ENCODE assay signal across 8 mouse cellular contexts in genomic region chr12:40248454-40249180, GRCm38 (mm10). TPM values are rescaled to one million over a fixed set of nuclear protein-coding genes. Genes with fewer than 3 reads are reported as not detected.
DNase-seq lines count a peak whose midpoint lies in the region; ATAC-seq lines count a peak whose summit lies in the region.

TSS of gene Ifrd1 (minus strand) at chr12:40248504.

- no peak within 1 kb of the TSS for H3K4me2 ChIP-seq in kidney, embryonic 14.5 days (replicated peaks; ENCODE audit: low read depth, low read length)
- no peak within 1 kb of the TSS for H3K4me2 ChIP-seq in lung, embryonic 15.5 days
- H3K4me2 ChIP-seq in stomach, embryonic 14.5 days (replicated peaks; ENCODE audit: low read depth, low read length) = no peak within 1 kb of the TSS

- 56% methylated on average over 5 of the region's 5 CpGs for WGBS in kidney, embryonic 14.5 days
- WGBS in lung, embryonic 15.5 days = 52% methylated on average over 5 of the region's 5 CpGs
- 66% methylated on average over 5 of the region's 5 CpGs for WGBS in stomach, embryonic 14.5 days

- no peak within 1 kb of the TSS for H3K9ac ChIP-seq in kidney, embryonic 14.5 days (ENCODE audit: low read depth, low read length)
- no peak within 1 kb of the TSS for H3K9ac ChIP-seq in lung, embryonic 15.5 days
- H3K9ac ChIP-seq in stomach, embryonic 14.5 days (replicated peaks; ENCODE audit: low read depth, low read length) = no peak within 1 kb of the TSS

- H3K27me3 ChIP-seq in kidney, embryonic 14.5 days (ENCODE audit: control insufficient read depth, insufficient read depth, low read length) = no peaks in the 10 kb centered on the region
- no peaks in the 10 kb centered on the region for H3K27me3 ChIP-seq in lung, embryonic 15.5 days
- no peaks in the 10 kb centered on the region for H3K27me3 ChIP-seq in stomach, embryonic 14.5 days (ENCODE audit: control insufficient read depth, insufficient read depth, low read length)

- no peaks in the 10 kb centered on the region for H3K9me3 ChIP-seq in kidney, embryonic 14.5 days (ENCODE audit: control insufficient read depth, low read length)
- H3K9me3 ChIP-seq in lung, embryonic 15.5 days = no peaks in the 10 kb centered on the region
- no peaks in the 10 kb centered on the region for H3K9me3 ChIP-seq in stomach, embryonic 14.5 days (ENCODE audit: control insufficient read depth, low read depth, low read length)

- DNase-seq in kidney, adult 9 months = no peak
- no peak for DNase-seq in adrenal gland, postnatal 25 days
- DNase-seq in gastrocnemius, postnatal 14 days = no peak
- DNase-seq in induced T-regulatory cell, adult 2 months (ENCODE audit: low read depth) = peak; percentile 82

- ATAC-seq in kidney, embryonic 14.5 days (ENCODE audit: low FRiP score, low TSS enrichment) = no peak
- ATAC-seq in lung, embryonic 15.5 days (ENCODE audit: borderline replicate concordance, extremely low read depth, low FRiP score, low TSS enrichment) = no peak
- no peak for ATAC-seq in stomach, embryonic 14.5 days (ENCODE audit: insufficient number of reproducible peaks, insufficient read depth, low FRiP score, low read depth)
- no peak for ATAC-seq in frontal cortex, adult (ENCODE audit: low TSS enrichment)

- H3K4me1 ChIP-seq in kidney, embryonic 14.5 days (ENCODE audit: control insufficient read depth, insufficient read depth, low read length) = 0 out of 2 replicates have a peak, but pooled peaks cover 7% of the 10 kb centered on the region
- H3K4me1 ChIP-seq in lung, embryonic 15.5 days = peaks cover 27% of the 10 kb centered on the region
- H3K4me1 ChIP-seq in stomach, embryonic 14.5 days (ENCODE audit: control insufficient read depth, insufficient read depth, low read length) = peaks cover 5% of the 10 kb centered on the region; the same call in 1 of the 2 replicates

- no peak within 1 kb of the TSS for H3K27ac ChIP-seq in kidney, embryonic 14.5 days (ENCODE audit: low read depth, low read length)
- H3K27ac ChIP-seq in lung, embryonic 15.5 days = no peak within 1 kb of the TSS
- no peak within 1 kb of the TSS for H3K27ac ChIP-seq in stomach, embryonic 14.5 days (ENCODE audit: low read length)

- intact Hi-C loops in gastrocnemius, postnatal 14 days (cut with DNase I; ENCODE audit: low total_unique reads) = no loop called here

- H3K36me3 ChIP-seq in kidney, embryonic 14.5 days (ENCODE audit: control insufficient read depth, insufficient read depth, low read length) = no peaks in the 10 kb centered on the region
- H3K36me3 ChIP-seq in lung, embryonic 15.5 days = no peaks in the 10 kb centered on the region
- no peaks in the 10 kb centered on the region for H3K36me3 ChIP-seq in stomach, embryonic 14.5 days (ENCODE audit: control insufficient read depth, insufficient read depth, low read length)

- no peak within 1 kb of the TSS for H3K4me3 ChIP-seq in kidney, embryonic 14.5 days (ENCODE audit: low read length)
- H3K4me3 ChIP-seq in lung, embryonic 15.5 days = no peak within 1 kb of the TSS
- no peak within 1 kb of the TSS for H3K4me3 ChIP-seq in stomach, embryonic 14.5 days (ENCODE audit: low read depth, low read length)

RNA-seq across cellular contexts. Expression of gene Ifrd1, which starts in this region (rescaled TPM):
- polyA plus RNA-seq in kidney, embryonic 14.5 days (2014; fragmentation: Nextera tagmentation; extraction: Ambion mirVana) = 128 and 131 TPM in 2 replicates
- total RNA-seq in adrenal gland, postnatal 25 days (2021) = 118 and 133 TPM in 2 replicates
- total RNA-seq in gastrocnemius, postnatal 14 days (2021) = 10 to 100 TPM; 72.9 to 81.2 TPM
- polyA plus RNA-seq in lung, embryonic 15.5 days (2015; fragmentation: Nextera tagmentation; extraction: Ambion mirVana) = 116 and 127 TPM in 2 replicates
- 86.2 and 101 TPM in 2 replicates for polyA plus RNA-seq in stomach, embryonic 14.5 days (2014; fragmentation: Nextera tagmentation; extraction: Ambion mirVana)
